Mouse (Mus musculus) midbrain, postnatal 0 days (tissue): ENCODE results near the gene App. TPM values are rescaled to one million over a fixed set of nuclear protein-coding genes. Genes with fewer than 3 reads are reported as not detected.
A peak's percentile ranks its signal among the peaks of the same experiment; 100 is the strongest.

Experiments
- ATAC-seq: fragments of 200-750 bp; cut with Nextera tagmentation; 2 replicates; pipeline ENCODE4 v1.8.0; 2017; ENCODE audit warnings: moderate number of reproducible peaks, mild to moderate bottlenecking, moderate TSS enrichment, moderate library complexity; ENCODE audit not compliant: low FRiP score
- DNase-seq: peaks from one replicate; pipeline ENCODE4 v3.0.0-alpha.2; 2015; ENCODE audit warnings: low spot score
- H3K27ac ChIP-seq: fragments of 300-500 bp; sonication (generic); 2 replicates; pipeline ENCODE4 v1.5.1; 2014; ENCODE audit warnings: low read depth, mild to moderate bottlenecking, low read length, mixed read lengths
- H3K27me3 ChIP-seq: fragments of 300-500 bp; sonication (generic); 2 replicates; pipeline ENCODE4 v1.6.1; 2014; ENCODE audit warnings: low read length, control low read depth, mixed read lengths; ENCODE audit not compliant: insufficient read depth
- H3K36me3 ChIP-seq: fragments of 300-500 bp; sonication (generic); 2 replicates; pipeline ENCODE4 v1.6.1; 2014; ENCODE audit warnings: low read length, control low read depth, mixed read lengths; ENCODE audit not compliant: insufficient read depth
- H3K4me1 ChIP-seq: fragments of 300-500 bp; sonication (generic); 2 replicates; pipeline ENCODE4 v1.6.1; 2014; ENCODE audit warnings: mild to moderate bottlenecking, control low read depth, antibody characterized with exemption, low read length, mixed read lengths; ENCODE audit not compliant: insufficient read depth
- H3K4me2 ChIP-seq: fragments of 300-500 bp; sonication (generic); 2 replicates; pipeline ENCODE4 v1.6.1; 2014; ENCODE audit warnings: low read depth, mild to moderate bottlenecking, low read length, mixed read lengths; ENCODE audit not compliant: poor library complexity, severe bottlenecking
- H3K4me3 ChIP-seq: fragments of 300-500 bp; sonication (generic); 2 replicates; pipeline ENCODE4 v1.5.1; 2014; ENCODE audit warnings: low read depth, mild to moderate bottlenecking, low read length, moderate library complexity
- H3K9ac ChIP-seq: fragments of 300-500 bp; sonication (generic); replicated peaks from 2 replicates; pipeline ENCODE4 v1.6.1; 2014; ENCODE audit warnings: mild to moderate bottlenecking, low read length, moderate library complexity, mixed read lengths; ENCODE audit not compliant: poor library complexity, severe bottlenecking
- H3K9me3 ChIP-seq: fragments of 300-500 bp; sonication (generic); 2 replicates; pipeline ENCODE4 v1.6.1; 2016; ENCODE audit warnings: low read length, control low read depth
- CTCF ChIP-seq: IDR thresholded peaks from 2 replicates; pipeline ENCODE4 v1.5.1; 2016; ENCODE audit warnings: antibody characterized with exemption, mild to moderate bottlenecking
- WGBS: fragments of 180-500 bp; shearing (Covaris S2); extraction: QIAGEN DNeasy Blood & Tissue Kit; methylation state at CpG from one replicate; pipeline ENCODE4 v1.1.7; 2014; 5-methylcytosine and 5-hydroxymethylcytosine counted together
- polyA plus RNA-seq: library from polyadenylated mRNA; unstranded; fragments of >200 nt; fragmentation: Nextera tagmentation; extraction: Ambion mirVana; gene quantifications from 2 replicates; pipeline ENCODE4 v1.2.1, GENCODE M21; 2015
- total RNA-seq: library from RNA; depleted of rRNA; stranded (reverse); fragments of >200 nt; gene quantifications from 2 replicates; pipeline ENCODE4 v1.2.3, GENCODE M21; 2014

Gene App
- total and polyA plus RNA-seq, 2 experiments from 2014 or later, result 511 to 597 TPM

DNA sequence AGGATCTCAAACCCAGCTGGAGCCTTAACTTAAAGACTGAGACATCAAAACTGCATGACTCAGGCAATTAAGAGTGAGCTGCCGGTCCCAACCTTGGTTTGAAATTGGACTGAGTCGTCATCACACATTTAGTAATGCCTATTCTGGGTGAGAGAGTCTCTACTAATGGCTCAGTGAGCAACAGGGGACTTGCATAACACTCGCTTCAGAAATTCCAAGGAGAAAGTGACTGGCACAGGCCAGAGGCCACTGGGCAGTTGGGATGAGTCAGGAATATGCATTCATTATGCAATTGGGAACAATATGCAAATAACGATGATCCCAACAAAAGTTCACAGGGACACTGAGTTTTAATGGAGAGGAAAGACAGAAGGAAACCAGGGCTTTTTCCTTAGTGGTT is 111.8 kb downstream of the App start:
- no peak overlapping the region for H3K9ac ChIP-seq
- no peak overlapping the region for H3K4me3 ChIP-seq
- DNase-seq (no peak), ATAC-seq (no peak)
- TF ChIP-seq CTCF, result no peak
- no peaks in the 10 kb centered on the region for H3K27me3 ChIP-seq
- H3K4me2 ChIP-seq, result no peak overlapping the region
- peaks cover 3% of the 10 kb centered on the region; the same call in 1 of the 2 replicates for H3K4me1 ChIP-seq
- H3K9me3 ChIP-seq, result no peaks in the 10 kb centered on the region
- peaks cover 3% of the 10 kb centered on the region; the same call in 1 of the 2 replicates for H3K36me3 ChIP-seq
- WGBS, result 94% methylated on average over 4 of the region's 4 CpGs
- no peak overlapping the region for H3K27ac ChIP-seq

- peak overlapping the region; percentile 44 for H3K27ac ChIP-seq
- H3K4me2 ChIP-seq, result no peak overlapping the region
- ATAC-seq, result peak; percentile 75; the same call in 1 of the 2 replicates
- 31% methylated on average over 5 of the region's 5 CpGs for WGBS
- peaks cover 14% of the 10 kb centered on the region for H3K36me3 ChIP-seq
- H3K4me1 ChIP-seq, result peaks cover 3% of the 10 kb centered on the region; the same call in 1 of the 2 replicates
- no peak for TF ChIP-seq CTCF
- H3K27me3 ChIP-seq, result no peaks in the 10 kb centered on the region
- H3K9ac ChIP-seq, result no peak overlapping the region
- no peaks in the 10 kb centered on the region for H3K9me3 ChIP-seq
- DNase-seq, result peak; percentile 15
- H3K4me3 ChIP-seq, result no peak overlapping the region
Measured at GRCm38 (mm10) chr16:85058138-85058537, 115.4 kb downstream of the App start.

DNA sequence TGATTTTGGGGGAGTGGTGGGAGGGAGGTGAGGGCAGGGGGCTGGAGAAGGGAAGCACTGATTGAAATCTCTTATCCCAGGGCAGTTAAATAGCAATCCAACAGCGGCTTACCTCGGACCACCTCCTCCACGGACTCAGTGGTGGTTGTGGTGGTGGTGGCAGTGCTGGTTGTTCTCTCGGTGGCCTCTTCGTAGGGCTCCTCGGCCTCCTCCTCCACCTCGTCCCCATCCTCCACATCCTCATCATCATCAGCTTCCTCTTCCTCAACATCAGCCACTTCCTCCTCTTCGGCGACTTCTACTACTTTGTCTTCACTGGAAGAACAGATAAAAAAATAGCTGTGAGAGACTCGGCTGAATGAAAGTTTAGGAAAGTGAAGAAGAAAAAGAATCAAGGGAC is 117.4 kb downstream of the App start:
- no peak for DNase-seq
- no peak for TF ChIP-seq CTCF
- no peak overlapping the region for H3K4me2 ChIP-seq
- no peak for ATAC-seq
- no peaks in the 10 kb centered on the region for H3K9me3 ChIP-seq
- peaks cover 3% of the 10 kb centered on the region for H3K4me1 ChIP-seq
- H3K4me3 ChIP-seq, result no peak overlapping the region
- H3K9ac ChIP-seq, result no peak overlapping the region
- no peak overlapping the region for H3K27ac ChIP-seq
- 97% methylated on average over 10 of the region's 10 CpGs for WGBS
- H3K36me3 ChIP-seq, result peaks cover 14% of the 10 kb centered on the region
- H3K27me3 ChIP-seq, result no peaks in the 10 kb centered on the region

- Histone ChIP-seq H3K4me3 (no peak overlapping the region), H3K9me3 (no peaks in the 10 kb centered on the region), H3K4me1 (peaks cover 3% of the 10 kb centered on the region), H3K36me3 (peaks cover 14% of the 10 kb centered on the region), H3K27ac (no peak overlapping the region), H3K9ac (no peak overlapping the region), H3K4me2 (no peak overlapping the region), H3K27me3 (no peaks in the 10 kb centered on the region)
- 93% methylated on average over 7 of the region's 7 CpGs for WGBS
- ATAC-seq (no peak), DNase-seq (no peak)
- TF ChIP-seq CTCF, result no peak
Measured at GRCm38 (mm10) chr16:85053996-85054395, 119.6 kb downstream of the App start.

GRCm38 (mm10) chr16:85047310-85047709 is 126.3 kb downstream of the App start:
- WGBS, result 72% methylated on average over 6 of the region's 6 CpGs
- Histone ChIP-seq H3K4me1 (no peaks in the 10 kb centered on the region), H3K27ac (no peak overlapping the region), H3K9ac (no peak overlapping the region), H3K4me3 (no peak overlapping the region), H3K9me3 (no peaks in the 10 kb centered on the region), H3K27me3 (no peaks in the 10 kb centered on the region), H3K4me2 (no peak overlapping the region), H3K36me3 (0 out of 2 replicates have a peak, but pooled peaks cover 10% of the 10 kb centered on the region)
- ATAC-seq (no peak), DNase-seq (no peak)
- no peak for TF ChIP-seq CTCF

- TF ChIP-seq CTCF, result no peak
- H3K27me3 ChIP-seq, result no peaks in the 10 kb centered on the region
- H3K4me3 ChIP-seq, result no peak overlapping the region
- H3K27ac ChIP-seq, result no peak overlapping the region
- H3K4me2 ChIP-seq, result no peak overlapping the region
- H3K9ac ChIP-seq, result no peak overlapping the region
- H3K36me3 ChIP-seq, result peaks cover 10% of the 10 kb centered on the region; the same call in 1 of the 2 replicates
- DNase-seq (no peak), ATAC-seq (no peak)
- no peaks in the 10 kb centered on the region for H3K9me3 ChIP-seq
- WGBS, result 40% methylated on average over 3 of the region's 3 CpGs
- 0 out of 2 replicates have a peak, but pooled peaks cover 6% of the 10 kb centered on the region for H3K4me1 ChIP-seq
Measured at GRCm38 (mm10) chr16:85041153-85041959, 132.2 kb downstream of the App start.
